Mouse (Mus musculus): Measurements from ENCODE around the gene Gjb2. TPM values are rescaled to one million over a fixed set of nuclear protein-coding genes. Genes with fewer than 3 reads are reported as not detected.

Gjb2 gene
- polyA plus RNA-seq, 1 experiment = not detected

DNA sequence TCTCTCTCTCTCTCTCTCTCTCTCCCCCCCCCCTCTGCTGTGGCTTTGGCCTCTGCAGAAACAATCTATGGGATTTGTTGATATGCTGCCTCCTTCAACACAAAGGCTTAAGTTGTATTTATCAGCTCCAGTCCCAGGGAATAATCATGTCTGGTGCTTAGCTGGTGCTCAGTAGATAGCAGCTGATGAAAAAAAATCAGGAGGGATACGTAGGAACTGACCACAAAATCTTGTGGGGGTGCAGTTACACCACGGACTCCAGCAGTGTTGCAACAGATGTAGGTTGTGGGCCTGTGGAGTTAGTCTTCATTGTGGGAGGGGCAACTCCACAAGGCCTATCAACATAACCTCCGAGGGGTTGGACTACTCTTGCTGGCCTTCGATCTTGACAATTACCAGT lies 8.6 kb downstream of the Gjb2 start:
- H3K36me3 ChIP-seq (ENCODE audit: control insufficient read depth, insufficient read depth) = no peaks in the 10 kb centered on the region
- H3ac ChIP-seq (ENCODE audit: control insufficient read depth, insufficient read length) = no peak overlapping the region
- no peak for TF ChIP-seq CEBPB (IDR thresholded peaks at IDR 0.05; ENCODE audit: insufficient read depth, poor library complexity, severe bottlenecking)
- no peak overlapping the region for H3K4me3 ChIP-seq
- H3K27me3 ChIP-seq (ENCODE audit: control insufficient read depth, insufficient read depth, insufficient read length) = peaks cover 16% of the 10 kb centered on the region
- no peak overlapping the region for H3K4me2 ChIP-seq (ENCODE audit: low read depth)
- H3K79me2 ChIP-seq (ENCODE audit: control insufficient read depth, insufficient read depth) = no peaks in the 10 kb centered on the region

DNA sequence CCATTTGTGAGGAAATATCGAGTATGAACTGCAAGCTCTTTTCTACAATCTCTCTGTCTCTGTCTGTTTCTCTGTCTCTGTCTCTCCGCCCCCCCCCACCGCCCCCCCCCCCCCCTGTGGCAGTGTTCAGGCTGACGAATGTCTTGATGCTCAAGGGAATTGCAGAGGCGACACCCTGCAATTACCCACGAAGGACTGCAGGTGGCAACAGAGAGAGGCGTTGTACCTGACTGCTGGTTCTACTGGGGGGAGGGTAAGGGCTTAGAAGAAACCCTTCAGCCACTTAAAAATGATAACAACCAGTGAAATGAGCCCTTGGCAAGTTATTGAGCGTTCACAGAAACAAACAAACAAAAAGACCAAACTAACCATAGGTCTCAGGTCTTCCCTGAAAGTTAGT lies 11.5 kb downstream of the Gjb2 start:
- Histone ChIP-seq H3K4me3 (no peak overlapping the region), H3K36me3 (ENCODE audit: control insufficient read depth, insufficient read depth) (no peaks in the 10 kb centered on the region), H3ac (ENCODE audit: control insufficient read depth, insufficient read length) (no peak overlapping the region), H3K27me3 (ENCODE audit: control insufficient read depth, insufficient read depth, insufficient read length) (peaks cover 24% of the 10 kb centered on the region), H3K79me2 (ENCODE audit: control insufficient read depth, insufficient read depth) (no peaks in the 10 kb centered on the region), H3K4me2 (ENCODE audit: low read depth) (no peak overlapping the region)
- no peak for TF ChIP-seq E2F4 (IDR thresholded peaks at IDR 0.05; ENCODE audit: insufficient read depth)
- no peak for TF ChIP-seq SRF (IDR thresholded peaks at IDR 0.05; ENCODE audit: control insufficient read depth, insufficient read length, low read depth)
- no peak for TF ChIP-seq MAX (IDR thresholded peaks at IDR 0.05; ENCODE audit: low read depth)
- TF ChIP-seq USF1 (IDR thresholded peaks at IDR 0.05; ENCODE audit: low read depth) = no peak
- no peak for TF ChIP-seq POLR2AphosphoS2 (IDR thresholded peaks at IDR 0.05; ENCODE audit: insufficient read length, low read depth)
- no peak for TF ChIP-seq MYOG (IDR thresholded peaks at IDR 0.05; ENCODE audit: control insufficient read depth in 1 of 3, insufficient read depth in 1 of 3, insufficient read length in 2 of 3, low read depth in 2 of 3)
- TF ChIP-seq REST (IDR thresholded peaks at IDR 0.05; ENCODE audit: insufficient read depth, insufficient read length) = no peak
- no peak for TF ChIP-seq TCF3 (IDR thresholded peaks at IDR 0.05; ENCODE audit: insufficient read length, low read depth)
- no peak for TF ChIP-seq POLR2A (IDR thresholded peaks at IDR 0.05; ENCODE audit: insufficient read length, low read depth)
- TF ChIP-seq CEBPB (IDR thresholded peaks at IDR 0.05; ENCODE audit: insufficient read depth, poor library complexity, severe bottlenecking) = no peak
- no peak for TF ChIP-seq TCF12 (IDR thresholded peaks at IDR 0.05; ENCODE audit: insufficient read depth, poor library complexity, severe bottlenecking)
- no peak for TF ChIP-seq MYOD1 (IDR thresholded peaks at IDR 0.05; ENCODE audit: control insufficient read depth in 1 of 3, insufficient read length in 2 of 3, low read depth in 2 of 3)

DNA sequence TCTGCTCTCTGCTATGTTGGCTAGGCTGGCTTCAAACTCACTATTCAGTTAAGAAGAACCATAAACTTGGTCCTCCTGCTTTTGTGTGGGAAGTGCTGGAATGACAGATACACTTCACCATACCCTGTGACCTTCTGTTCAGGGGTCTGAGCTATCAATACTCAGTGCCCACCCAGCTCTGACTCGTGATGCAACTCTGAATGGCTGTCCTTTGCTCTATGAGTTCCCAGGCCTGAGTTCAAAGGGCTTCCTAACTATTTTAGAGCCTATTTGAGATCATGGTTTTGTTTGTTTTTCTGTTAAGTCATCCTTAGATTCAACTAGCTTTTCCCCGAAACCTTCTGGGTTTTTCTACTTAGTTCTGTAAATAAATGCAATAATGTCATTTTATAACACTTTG lies 14.5 kb downstream of the Gjb2 start:
- H3K27me3 ChIP-seq (ENCODE audit: control insufficient read depth, insufficient read depth, insufficient read length) = peaks cover 19% of the 10 kb centered on the region
- H3K4me3 ChIP-seq = no peak overlapping the region
- no peak overlapping the region for H3ac ChIP-seq (ENCODE audit: control insufficient read depth, insufficient read length)
- H3K36me3 ChIP-seq (ENCODE audit: control insufficient read depth, insufficient read depth) = no peaks in the 10 kb centered on the region
- H3K79me2 ChIP-seq (ENCODE audit: control insufficient read depth, insufficient read depth) = no peaks in the 10 kb centered on the region
- TF ChIP-seq MYOG (IDR thresholded peaks at IDR 0.05; ENCODE audit: control insufficient read depth in 1 of 3, insufficient read depth in 1 of 3, insufficient read length in 2 of 3, low read depth in 2 of 3) = no peak
- TF ChIP-seq TCF3 (IDR thresholded peaks at IDR 0.05; ENCODE audit: insufficient read length, low read depth) = no peak
- TF ChIP-seq POLR2A (IDR thresholded peaks at IDR 0.05; ENCODE audit: insufficient read length, low read depth) = no peak
- no peak for TF ChIP-seq CEBPB (IDR thresholded peaks at IDR 0.05; ENCODE audit: insufficient read depth, poor library complexity, severe bottlenecking)
- TF ChIP-seq E2F4 (IDR thresholded peaks at IDR 0.05; ENCODE audit: insufficient read depth) = no peak
- TF ChIP-seq USF1 (IDR thresholded peaks at IDR 0.05; ENCODE audit: low read depth) = no peak
- no peak for TF ChIP-seq POLR2AphosphoS2 (IDR thresholded peaks at IDR 0.05; ENCODE audit: insufficient read length, low read depth)
- no peak for TF ChIP-seq MYOD1 (IDR thresholded peaks at IDR 0.05; ENCODE audit: control insufficient read depth in 1 of 3, insufficient read length in 2 of 3, low read depth in 2 of 3)
- TF ChIP-seq SRF (IDR thresholded peaks at IDR 0.05; ENCODE audit: control insufficient read depth, insufficient read length, low read depth) = no peak
- no peak for TF ChIP-seq MAX (IDR thresholded peaks at IDR 0.05; ENCODE audit: low read depth)
- TF ChIP-seq TCF12 (IDR thresholded peaks at IDR 0.05; ENCODE audit: insufficient read depth, poor library complexity, severe bottlenecking) = no peak
- TF ChIP-seq REST (IDR thresholded peaks at IDR 0.05; ENCODE audit: insufficient read depth, insufficient read length) = no peak
- no peak overlapping the region for H3K4me2 ChIP-seq (ENCODE audit: low read depth)

DNA sequence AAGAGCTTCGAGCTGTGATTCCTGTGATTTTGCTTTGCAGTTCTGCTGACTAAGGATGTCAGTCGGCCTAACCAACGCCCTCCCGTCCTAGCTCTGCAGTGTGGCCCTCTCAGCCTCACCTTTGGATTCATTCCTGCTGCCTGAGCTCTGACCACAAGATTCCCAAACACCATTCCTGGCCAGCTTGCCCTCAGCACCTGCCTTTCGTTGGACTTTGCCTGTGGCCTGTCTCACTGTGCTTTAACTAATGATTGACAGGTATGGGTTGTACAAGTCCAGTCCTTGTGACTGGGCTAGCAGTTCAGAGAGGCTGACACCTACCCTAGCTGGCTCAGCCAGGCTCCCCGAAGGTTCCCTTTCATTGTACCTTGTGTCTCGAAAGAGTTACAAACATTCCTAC lies 15.4 kb downstream of the Gjb2 start:
- H3K4me3 ChIP-seq = no peak overlapping the region
- no peak for TF ChIP-seq TCF12 (IDR thresholded peaks at IDR 0.05; ENCODE audit: insufficient read depth, poor library complexity, severe bottlenecking)
- no peak for TF ChIP-seq E2F4 (IDR thresholded peaks at IDR 0.05; ENCODE audit: insufficient read depth)
- no peak for TF ChIP-seq TCF3 (IDR thresholded peaks at IDR 0.05; ENCODE audit: insufficient read length, low read depth)
- TF ChIP-seq SRF (IDR thresholded peaks at IDR 0.05; ENCODE audit: control insufficient read depth, insufficient read length, low read depth) = no peak
- H3K36me3 ChIP-seq (ENCODE audit: control insufficient read depth, insufficient read depth) = no peaks in the 10 kb centered on the region
- no peak overlapping the region for H3K4me2 ChIP-seq (ENCODE audit: low read depth)
- no peak overlapping the region for H3ac ChIP-seq (ENCODE audit: control insufficient read depth, insufficient read length)
- peaks cover 15% of the 10 kb centered on the region for H3K27me3 ChIP-seq (ENCODE audit: control insufficient read depth, insufficient read depth, insufficient read length)
- no peaks in the 10 kb centered on the region for H3K79me2 ChIP-seq (ENCODE audit: control insufficient read depth, insufficient read depth)

DNA sequence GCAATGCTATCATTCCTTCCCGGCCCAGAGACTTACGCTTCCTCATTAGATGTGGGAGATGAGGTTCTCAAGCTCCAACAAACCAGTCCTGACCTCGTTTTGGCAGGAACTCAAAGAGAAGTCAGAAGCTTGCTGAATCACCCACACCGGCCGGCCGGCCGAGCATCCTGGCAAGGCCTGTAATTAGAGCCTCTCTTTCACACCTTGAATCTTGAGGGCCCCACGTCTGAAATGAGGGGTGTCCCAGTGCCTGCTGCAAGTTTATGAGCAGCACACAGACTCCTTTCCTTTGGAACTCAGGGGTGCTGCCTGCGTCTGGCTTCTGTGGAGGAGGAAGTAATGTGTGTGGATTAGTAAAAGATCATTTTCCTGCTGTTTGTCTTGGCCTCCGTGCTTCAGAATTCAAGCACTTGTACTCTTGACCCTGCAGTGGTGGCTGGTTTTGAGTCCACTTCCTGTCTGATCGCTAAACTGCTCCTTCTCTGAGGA lies 20.3 kb downstream of the Gjb2 start:
- H3K4me2 ChIP-seq (ENCODE audit: low read depth) = no peak overlapping the region
- no peaks in the 10 kb centered on the region for H3K79me2 ChIP-seq (ENCODE audit: control insufficient read depth, insufficient read depth)
- H3ac ChIP-seq (ENCODE audit: control insufficient read depth, insufficient read length) = no peak overlapping the region
- H3K4me3 ChIP-seq = no peak overlapping the region
- TF ChIP-seq CEBPB (IDR thresholded peaks at IDR 0.05; ENCODE audit: insufficient read depth, poor library complexity, severe bottlenecking) = no peak
- no peak for TF ChIP-seq POLR2A (IDR thresholded peaks at IDR 0.05; ENCODE audit: insufficient read length, low read depth)
- TF ChIP-seq POLR2AphosphoS2 (IDR thresholded peaks at IDR 0.05; ENCODE audit: insufficient read length, low read depth) = no peak
- no peak for TF ChIP-seq MAX (IDR thresholded peaks at IDR 0.05; ENCODE audit: low read depth)
- no peak for TF ChIP-seq USF1 (IDR thresholded peaks at IDR 0.05; ENCODE audit: low read depth)
- H3K27me3 ChIP-seq (ENCODE audit: control insufficient read depth, insufficient read depth, insufficient read length) = no peaks in the 10 kb centered on the region
- H3K36me3 ChIP-seq (ENCODE audit: control insufficient read depth, insufficient read depth) = no peaks in the 10 kb centered on the region
